Comparison of ENCODE assay signal across 33 mouse cellular contexts in genomic region chr3:83275703-83276102, GRCm38 (mm10).
"Had no signal": no experiment of that assay in that cellular context is flagged by ENCODE, and none has a peak within 500 bp of the region (broad histone marks: within the 10 kb centered on the region; RNA-seq: fewer than 3 reads in every experiment).

No protein-coding gene starts in this region.

- DNase-seq: heart, postnatal 10 days; heart, postnatal 4 days; kidney, adult 18-20 months; kidney, adult 2 months; kidney, adult 8-10 months; kidney, adult 9 months; kidney, postnatal 10 days; kidney, postnatal 14 days; kidney, postnatal 25 days; kidney, postnatal 36 days; kidney, postnatal 4 days; layer of hippocampus, adult 9-11 months; layer of hippocampus, postnatal 36 days had no signal

- H3K4me2 ChIP-seq: heart, embryonic 11.5 days; heart, embryonic 12.5 days; heart, embryonic 13.5 days; heart, embryonic 15.5 days; hindbrain, embryonic 12.5 days; hindbrain, embryonic 13.5 days; hindbrain, embryonic 14.5 days; hindbrain, embryonic 15.5 days; intestine, embryonic 15.5 days; kidney, embryonic 15.5 days had no signal

- ATAC-seq: hindbrain, embryonic 16.5 days; hindbrain, postnatal 0 days; inflammation-experienced regulatory T-cells, adult 6 months; intestine, embryonic 15.5 days; intestine, embryonic 16.5 days; intestine, postnatal 0 days had no signal

- H3K9me3 ChIP-seq: heart, embryonic 10.5 days; heart, embryonic 12.5 days; heart, embryonic 13.5 days; heart, embryonic 15.5 days; hindbrain, embryonic 10.5 days; hindbrain, embryonic 12.5 days; hindbrain, embryonic 13.5 days; hindbrain, embryonic 15.5 days; intestine, embryonic 15.5 days; kidney, embryonic 15.5 days had no signal

- H3K27me3 ChIP-seq: heart, embryonic 12.5 days; heart, embryonic 13.5 days; heart, embryonic 15.5 days; hindbrain, embryonic 12.5 days; hindbrain, embryonic 13.5 days; hindbrain, embryonic 15.5 days; intestine, embryonic 15.5 days had no signal

- H3K9ac ChIP-seq: heart, embryonic 12.5 days; heart, embryonic 13.5 days; heart, embryonic 15.5 days; hindbrain, embryonic 12.5 days; hindbrain, embryonic 13.5 days; hindbrain, embryonic 14.5 days; hindbrain, embryonic 15.5 days; intestine, embryonic 15.5 days; kidney, embryonic 15.5 days had no signal

- H3K4me3 ChIP-seq: heart, embryonic 10.5 days; heart, embryonic 12.5 days; heart, embryonic 13.5 days; heart, embryonic 15.5 days; hindbrain, embryonic 10.5 days; hindbrain, embryonic 12.5 days; hindbrain, embryonic 13.5 days; hindbrain, embryonic 15.5 days; intestine, embryonic 15.5 days; kidney, embryonic 15.5 days; layer of hippocampus, adult 2 months; left cerebral cortex, adult 2 months had no signal

- H3K4me1 ChIP-seq: hindbrain, embryonic 10.5 days; hindbrain, embryonic 12.5 days; hindbrain, embryonic 13.5 days; intestine, embryonic 15.5 days had no signal

- H3K27ac ChIP-seq: heart, embryonic 10.5 days; heart, embryonic 13.5 days; heart, embryonic 15.5 days; hindbrain, embryonic 10.5 days; hindbrain, embryonic 12.5 days; hindbrain, embryonic 13.5 days; hindbrain, embryonic 14.5 days; hindbrain, embryonic 15.5 days; hindbrain, postnatal 0 days; intestine, embryonic 15.5 days; kidney, embryonic 15.5 days; kidney, postnatal 0 days; layer of hippocampus, adult 2 months; left cerebral cortex, adult 2 months had no signal

- H3K36me3 ChIP-seq: heart, embryonic 10.5 days; heart, embryonic 12.5 days; heart, embryonic 13.5 days; heart, embryonic 15.5 days; hindbrain, embryonic 10.5 days; hindbrain, embryonic 12.5 days; hindbrain, embryonic 13.5 days; hindbrain, embryonic 15.5 days; intestine, embryonic 15.5 days; kidney, embryonic 15.5 days had no signal
